In genomic region chr15:79489463-79489862, GRCm38 (mm10) we compare ENCODE assay signal across 21 mouse cellular contexts. TPM values are rescaled to one million over a fixed set of nuclear protein-coding genes. Genes with fewer than 3 reads are reported as not detected.
"Had no signal": no experiment of that assay in that cellular context is flagged by ENCODE, and none has a peak within 500 bp of the region (broad histone marks: within the 10 kb centered on the region; RNA-seq: fewer than 3 reads in every experiment).

No protein-coding gene starts in this region.

- H3K27ac ChIP-seq: kidney, postnatal 0 days; limb, embryonic 15.5 days; liver, embryonic 12.5 days; midbrain, embryonic 10.5 days; neural tube, embryonic 15.5 days had no signal

- H3K9ac ChIP-seq: limb, embryonic 15.5 days; liver, embryonic 12.5 days; lung, embryonic 14.5 days; neural tube, embryonic 15.5 days had no signal

- H3K9me3 ChIP-seq: limb, embryonic 15.5 days; liver, embryonic 12.5 days; midbrain, embryonic 10.5 days had no signal

- H3K4me1 ChIP-seq: limb, embryonic 15.5 days; liver, embryonic 12.5 days; midbrain, embryonic 10.5 days had no signal

- H3K4me2 ChIP-seq: limb, embryonic 15.5 days; liver, embryonic 12.5 days; lung, embryonic 14.5 days; neural tube, embryonic 15.5 days had no signal

- H3K36me3 ChIP-seq: limb, embryonic 15.5 days; liver, embryonic 12.5 days; midbrain, embryonic 10.5 days; neural tube, embryonic 15.5 days had no signal

- H3K4me3 ChIP-seq: limb, embryonic 15.5 days; liver, embryonic 12.5 days; midbrain, embryonic 10.5 days; myocyte; neural tube, embryonic 15.5 days had no signal

- ATAC-seq: liver, embryonic 12.5 days had no signal

- DNase-seq: kidney, adult 9 months; kidney, postnatal 36 days; lung, embryonic 14.5 days; lung, postnatal 10 days; lung, postnatal 4 days; midbrain, embryonic 14.5 days; right cerebral cortex, postnatal 14 days; thymus, postnatal 36 days had no signal

RNA-seq across cellular contexts. Expression of gene Kcnj4, which starts 15.6 kb away (rescaled TPM):
- total RNA-seq: megakaryocyte, adult 5-6 weeks had no signal
- polyA plus RNA-seq: limb, embryonic 11.5 days; limb, embryonic 15.5 days; liver, embryonic 12.5 days; liver, embryonic 16.5 days; lung, embryonic 14.5 days; midbrain, embryonic 14.5 days; neural tube, embryonic 11.5 days; neural tube, embryonic 15.5 days; spleen, adult 2 months; stomach, embryonic 16.5 days; thymus, postnatal 0 days had no signal

RNA-seq across cellular contexts. Expression of gene Kdelr3, which starts 26.7 kb away (rescaled TPM):
- total RNA-seq: megakaryocyte, adult 5-6 weeks had no signal
